Mouse (Mus musculus): ENCODE data around the gene Col18a1.

The Col18a1 gene

DNA sequence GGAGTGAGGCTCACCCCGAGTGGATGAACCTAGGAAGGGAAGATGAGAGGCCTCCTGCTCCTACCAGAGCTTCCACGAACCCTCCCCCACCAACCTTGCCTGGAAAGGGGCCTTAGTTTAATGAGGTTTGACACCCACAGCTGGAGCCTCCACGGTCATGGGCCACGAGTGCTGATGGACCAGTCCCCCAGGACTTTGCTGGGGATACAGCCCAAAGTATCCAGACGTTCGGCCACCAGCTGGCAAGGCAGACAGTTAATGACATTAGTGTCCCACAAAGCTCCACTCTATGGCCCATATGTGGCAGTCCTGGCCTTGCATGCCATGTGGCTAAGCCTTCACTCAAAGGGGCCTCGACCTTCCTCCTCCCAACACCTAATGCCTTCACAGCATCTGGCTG is 55.5 kb downstream of the Col18a1 start:
- no peak for DNase-seq (ENCODE audit: extremely low spot score)

DNA sequence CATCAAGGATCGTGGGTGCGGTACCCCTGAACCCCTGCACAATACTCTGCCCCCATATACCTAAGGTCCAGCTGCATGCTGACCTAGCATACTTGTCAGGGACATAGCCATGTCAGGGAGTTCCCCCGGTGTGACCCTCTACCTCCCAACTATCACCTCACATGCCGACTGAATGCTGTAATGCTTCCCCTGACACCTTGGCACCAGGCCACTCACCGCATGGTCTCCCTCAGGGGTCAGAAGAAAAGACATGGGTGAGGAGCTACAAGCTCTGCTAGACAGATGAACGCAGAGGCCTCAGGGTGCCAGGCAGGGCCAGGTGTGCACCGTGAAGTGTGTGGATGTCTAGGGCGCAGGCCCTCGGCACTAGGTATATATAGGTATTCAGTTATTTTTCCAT is 56.3 kb downstream of the Col18a1 start:
- no peak for DNase-seq (ENCODE audit: extremely low spot score)

DNA sequence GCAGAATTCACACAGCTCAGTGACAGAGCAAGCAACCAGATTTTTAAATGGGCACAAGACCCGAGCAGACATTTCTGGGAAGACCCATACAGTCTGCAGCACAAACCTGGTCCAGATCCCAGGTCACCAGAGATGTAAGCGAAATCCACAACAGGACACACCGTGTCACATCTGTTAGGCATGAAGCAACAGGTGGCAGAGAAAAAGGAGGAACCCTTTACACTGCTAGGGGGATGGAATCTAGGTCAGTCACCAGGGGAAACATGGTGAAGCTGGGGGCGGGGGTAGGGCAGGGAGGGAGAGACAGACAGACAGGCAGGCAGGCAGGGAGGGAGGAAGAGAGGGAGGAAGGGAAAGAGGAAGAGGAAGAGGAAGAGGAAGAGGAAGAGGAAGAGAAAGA is 58.2 kb downstream of the Col18a1 start:
- no peak for DNase-seq (ENCODE audit: extremely low spot score)

DNA sequence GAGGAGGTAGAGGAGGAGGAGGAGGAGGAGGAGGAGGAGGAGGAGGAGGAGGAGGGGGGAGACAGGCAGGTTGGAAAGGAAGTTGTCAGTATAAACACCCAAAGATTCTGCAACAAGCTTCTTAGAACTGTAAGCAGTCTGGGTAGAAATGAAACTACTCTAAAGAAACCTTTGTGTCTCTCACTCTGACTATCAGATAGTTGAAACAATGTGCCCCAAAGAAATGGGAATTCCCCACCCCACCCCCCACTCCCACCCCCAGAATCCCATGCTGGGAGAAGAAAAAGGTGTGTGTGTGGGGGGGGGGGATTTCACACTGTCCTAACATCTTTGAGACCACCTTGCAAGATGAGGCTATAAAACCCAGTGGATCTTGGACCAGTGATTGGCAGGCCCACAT is 62.0 kb downstream of the Col18a1 start:
- no peak for DNase-seq (ENCODE audit: extremely low spot score)

DNA sequence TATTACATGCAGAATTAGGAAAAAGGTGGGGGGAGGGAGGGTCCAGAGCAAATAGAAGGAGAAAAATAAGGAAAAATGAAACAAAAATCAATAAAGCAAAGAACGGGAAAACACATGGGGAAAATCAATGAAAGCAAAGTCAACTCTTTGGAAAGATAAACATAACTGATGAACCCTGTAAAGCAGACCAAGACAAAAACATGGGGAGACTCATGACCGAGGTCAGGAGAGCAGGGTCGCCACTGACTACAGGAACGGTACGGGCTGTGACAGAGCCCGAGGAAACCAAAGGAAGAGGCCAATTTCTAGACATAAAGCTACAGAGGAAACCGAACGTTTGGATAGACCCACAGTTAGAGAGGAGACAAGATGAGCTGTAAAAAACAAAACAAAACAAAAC is 62.7 kb downstream of the Col18a1 start:
- no peak for DNase-seq (ENCODE audit: extremely low spot score)

DNA sequence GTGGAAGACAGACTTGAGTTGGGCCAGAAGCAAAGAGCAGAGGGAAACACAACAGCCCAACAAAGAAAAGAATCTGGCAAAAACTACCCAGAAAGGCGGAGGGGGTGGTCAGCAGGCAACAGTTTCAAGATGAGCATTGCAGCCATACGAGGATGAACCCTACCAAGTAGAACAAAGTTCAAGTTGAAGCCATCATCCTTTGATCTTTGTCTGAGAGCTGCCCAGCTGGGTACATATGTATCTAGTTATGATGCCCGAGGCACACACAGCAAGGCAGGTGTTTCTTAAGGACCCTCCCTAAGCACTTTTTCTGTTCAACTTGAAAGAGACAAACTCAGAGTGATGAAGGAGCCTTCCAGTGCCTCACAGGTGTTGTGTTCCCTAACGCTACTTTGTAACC is 66.6 kb downstream of the Col18a1 start:
- no peak for DNase-seq (ENCODE audit: extremely low spot score)

DNA sequence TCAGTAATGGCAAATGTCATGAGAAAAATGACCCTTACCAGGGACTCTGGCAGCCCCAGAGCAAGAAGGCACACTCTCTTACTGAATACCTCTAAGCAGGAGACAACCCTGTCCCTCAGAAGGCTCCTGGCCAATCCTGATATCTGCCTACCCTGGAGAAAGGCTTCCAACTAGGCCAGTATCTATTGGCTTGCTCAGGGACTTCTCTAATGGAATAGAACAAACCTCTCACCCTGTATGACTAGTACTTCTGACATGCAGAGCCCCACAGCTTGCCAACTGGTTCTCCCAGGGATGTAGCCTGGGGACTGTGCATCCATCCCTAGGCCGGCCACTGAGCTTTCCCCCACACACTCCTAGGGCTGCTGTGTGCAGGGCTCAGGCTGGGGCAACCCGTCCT is 67.7 kb downstream of the Col18a1 start:
- DNase-seq (ENCODE audit: extremely low spot score), result no peak

DNA sequence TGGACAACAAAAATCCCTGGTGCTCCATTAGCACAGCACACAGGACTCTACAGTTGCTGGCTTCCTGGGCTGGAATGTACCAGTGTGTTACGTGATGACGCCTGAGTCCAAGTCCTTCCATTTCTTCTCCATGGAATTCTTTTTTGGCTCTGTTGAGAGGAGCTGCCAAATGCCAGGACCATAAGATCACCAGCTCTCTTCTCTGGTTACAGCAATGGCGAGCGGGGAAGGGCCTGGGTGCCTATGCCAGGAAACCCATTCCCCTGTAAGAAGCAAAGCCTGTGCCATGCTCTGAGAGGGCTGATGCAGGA is 68.5 kb downstream of the Col18a1 start:
- no peak for DNase-seq (ENCODE audit: extremely low spot score)

DNA sequence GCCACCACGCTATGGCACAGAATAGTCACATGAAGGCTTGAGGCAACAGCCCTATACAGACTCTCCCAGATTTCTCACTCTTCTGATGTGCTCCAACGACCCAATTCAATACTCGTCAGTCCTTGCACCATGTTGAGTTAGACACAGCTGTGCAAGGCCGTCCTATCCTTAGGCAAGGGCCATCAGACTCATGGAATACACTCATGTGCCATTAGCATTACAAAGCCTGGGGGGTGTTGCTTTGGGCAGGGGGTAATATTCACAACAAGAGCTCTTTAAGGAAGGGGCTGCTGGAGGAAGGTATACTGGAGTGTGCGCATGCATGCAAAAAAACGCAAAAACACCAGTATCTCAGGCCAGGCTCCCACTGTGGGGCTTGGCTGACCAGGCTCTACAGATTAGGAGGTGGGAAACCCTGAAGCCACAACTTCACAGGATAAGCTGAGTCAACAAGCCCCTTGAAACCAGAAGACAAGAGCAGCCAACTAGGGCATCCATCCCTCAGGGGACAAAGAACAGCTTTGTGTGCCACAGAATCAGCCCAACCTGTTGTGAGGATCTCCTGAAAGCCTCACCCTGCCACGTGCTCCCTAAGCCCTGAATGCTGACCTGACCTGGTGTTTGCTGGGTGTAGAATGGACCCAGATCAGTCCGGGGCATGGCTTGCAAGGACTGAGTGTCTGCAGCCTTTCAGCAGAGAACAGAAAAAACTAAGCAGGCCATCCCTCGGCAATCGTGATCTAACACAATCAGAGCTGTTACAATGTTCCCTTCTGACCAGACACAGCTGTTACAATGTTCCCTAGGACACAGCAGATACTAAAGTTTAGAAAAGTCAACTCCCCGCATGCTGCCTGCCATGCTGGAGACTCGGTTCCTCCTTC is 69.1 kb downstream of the Col18a1 start:
- no peak for DNase-seq (ENCODE audit: extremely low spot score)

DNA sequence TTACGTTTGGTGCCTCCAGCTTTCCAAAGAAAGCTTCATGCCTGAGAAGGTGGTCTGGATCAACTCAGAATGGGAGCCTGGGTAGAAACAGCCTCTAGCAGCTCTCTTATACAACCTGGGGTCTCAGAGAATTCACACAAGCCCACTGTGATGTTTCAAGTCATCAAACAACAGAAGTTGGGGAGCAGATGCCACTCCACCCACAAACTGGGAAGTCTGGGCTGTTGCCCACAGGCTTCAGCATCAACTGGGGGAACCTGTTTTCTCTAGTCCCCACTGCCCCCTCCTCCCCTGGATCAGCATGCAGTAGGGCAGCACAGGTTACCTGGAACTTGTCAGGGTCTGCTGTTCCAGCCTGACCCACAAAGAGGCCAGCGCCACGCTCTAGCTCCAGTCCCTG is 70.7 kb downstream of the Col18a1 start:
- no peak for DNase-seq (ENCODE audit: extremely low spot score)

DNA sequence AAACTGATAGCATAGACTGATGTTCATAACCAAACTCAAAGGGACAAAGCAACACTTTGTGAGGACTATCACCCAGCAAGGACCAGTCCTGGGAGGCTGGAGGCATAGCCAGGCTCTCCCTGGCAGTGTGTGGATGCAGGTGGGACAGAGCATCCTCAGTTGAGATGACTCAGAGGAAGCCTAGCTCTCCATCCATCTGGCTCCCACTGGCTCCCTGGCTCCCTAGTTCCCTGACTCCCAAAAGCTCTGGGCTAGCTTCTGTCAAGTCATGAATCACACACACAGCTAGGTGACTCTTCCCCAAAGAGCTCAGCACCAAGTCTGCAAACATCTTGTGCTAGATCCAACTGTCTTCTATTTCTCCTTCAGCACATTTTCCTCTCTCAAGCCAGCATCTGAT is 72.5 kb downstream of the Col18a1 start:
- DNase-seq (ENCODE audit: extremely low spot score), result no peak

DNA sequence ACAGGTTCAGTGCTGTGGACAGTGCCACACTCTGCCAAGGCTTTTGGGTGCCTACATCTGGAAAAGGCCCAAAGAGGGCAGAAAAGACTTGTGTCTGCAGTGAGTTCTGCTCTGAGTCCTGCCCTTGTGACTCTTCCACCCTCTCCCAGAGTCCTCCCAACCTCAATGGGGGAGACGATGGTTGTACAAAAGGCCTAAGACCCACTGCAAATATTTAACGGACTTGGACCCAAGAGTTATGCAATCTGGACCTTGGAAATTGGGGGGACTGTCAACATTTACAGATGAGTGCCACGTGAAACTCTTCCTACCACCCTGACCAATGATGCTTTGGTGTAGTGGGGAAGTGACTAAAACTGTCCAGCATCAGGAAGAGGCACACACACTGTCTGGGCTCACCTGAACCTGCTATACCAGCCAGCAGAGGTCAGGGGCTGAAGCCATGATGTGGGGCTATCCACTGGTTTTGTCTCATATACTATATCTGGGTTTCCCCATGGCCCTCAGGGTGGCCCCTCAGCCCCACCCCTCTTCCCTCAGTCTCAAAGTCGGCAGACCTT is 74.7 kb downstream of the Col18a1 start:
- DNase-seq (ENCODE audit: extremely low spot score), result no peak

DNA sequence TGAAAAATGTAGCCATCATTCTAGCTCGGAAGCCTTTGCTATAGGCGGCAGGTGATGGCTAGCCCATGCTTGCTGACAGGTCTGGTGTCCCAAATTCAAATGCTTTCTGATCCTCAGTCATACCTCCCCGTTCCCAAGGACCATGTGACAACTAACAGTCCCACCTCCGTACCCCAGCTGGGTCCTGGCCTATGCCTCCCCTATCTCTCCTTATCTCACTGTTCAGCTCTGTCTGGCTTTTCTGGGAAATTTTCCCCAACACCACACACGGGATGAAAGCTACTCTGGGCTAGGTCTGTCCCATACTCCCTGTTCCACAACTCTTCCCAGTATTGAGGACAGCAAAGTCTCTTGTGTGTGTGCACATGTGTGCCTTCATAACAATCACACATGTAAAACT is 76.3 kb downstream of the Col18a1 start:
- no peak for DNase-seq (ENCODE audit: extremely low spot score)

DNA sequence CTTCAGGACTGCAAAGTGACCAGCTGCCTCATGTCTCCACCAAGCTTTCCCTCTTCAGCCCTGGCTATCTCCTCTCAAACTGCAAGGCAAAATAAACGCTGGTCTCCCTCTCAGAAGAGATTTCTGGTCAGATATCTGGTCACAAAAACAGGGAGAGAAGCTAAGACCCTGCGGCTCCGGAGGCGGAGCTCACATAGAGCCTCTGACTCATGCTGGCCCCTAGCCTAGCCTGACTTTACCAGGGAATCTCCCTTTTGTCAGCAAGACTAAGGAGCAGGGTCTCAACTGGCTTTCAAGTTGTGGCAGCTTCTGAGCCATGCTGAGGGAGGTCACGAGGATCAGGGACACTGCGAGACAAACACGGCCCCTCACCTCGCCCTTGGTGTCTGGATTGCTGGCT is 77.0 kb downstream of the Col18a1 start:
- DNase-seq (ENCODE audit: extremely low spot score), result no peak

DNA sequence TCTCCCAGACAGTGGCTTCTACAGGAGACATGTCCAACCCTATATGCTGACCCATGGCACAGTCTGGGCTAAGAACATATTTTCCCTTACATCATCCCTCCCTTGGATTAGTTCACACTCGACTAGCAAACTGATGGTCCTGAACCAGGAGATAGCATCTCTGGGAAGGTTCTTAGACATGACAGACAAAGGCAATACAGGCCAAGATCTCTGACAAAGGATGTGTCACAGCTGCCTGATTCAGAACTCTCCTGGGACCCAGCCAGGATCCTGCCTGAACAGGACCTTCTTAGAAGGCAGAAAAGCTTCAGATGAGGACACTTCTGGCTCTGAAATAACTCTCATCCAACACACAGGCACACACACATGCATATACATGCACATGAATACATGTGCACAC is 81.8 kb downstream of the Col18a1 start:
- no peak for DNase-seq (ENCODE audit: extremely low spot score)

DNA sequence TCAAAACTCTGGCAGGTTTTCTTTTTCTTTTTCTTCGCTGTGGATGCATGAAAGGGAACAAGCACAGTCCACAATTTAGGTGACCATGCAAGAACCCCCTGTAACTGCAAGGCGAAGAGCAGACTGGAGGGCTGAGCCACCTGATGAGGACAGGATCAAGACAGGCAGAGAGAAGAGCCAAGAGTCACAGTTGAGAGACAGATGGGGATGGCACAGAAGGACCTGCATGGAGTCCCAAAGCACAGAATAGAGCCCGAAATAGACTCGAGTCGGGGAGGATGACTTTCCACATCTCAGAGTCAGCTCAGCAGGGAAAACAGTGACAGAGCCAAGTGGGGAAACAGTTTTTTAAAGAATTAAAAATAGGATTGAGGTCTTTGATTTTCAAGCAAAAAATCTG is 83.4 kb downstream of the Col18a1 start:
- no peak for DNase-seq (ENCODE audit: extremely low spot score)

DNA sequence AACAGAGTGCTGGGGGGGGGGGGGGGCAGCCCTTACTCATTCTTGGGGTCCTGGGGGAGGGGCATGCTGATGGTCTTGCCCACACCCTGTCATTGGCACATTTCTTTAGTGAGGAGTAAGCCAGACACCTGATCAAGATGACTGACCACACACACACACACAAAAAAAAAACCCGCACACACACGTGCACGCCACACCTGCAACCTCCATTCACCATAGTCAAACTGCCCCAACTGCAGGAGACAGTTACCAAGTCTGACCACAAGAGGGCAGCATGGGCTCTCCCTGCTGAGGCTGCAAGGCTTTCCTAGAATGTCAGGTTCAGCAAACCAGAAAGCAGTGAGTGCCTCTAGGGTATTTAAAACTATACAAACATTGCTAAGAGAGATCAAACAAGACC is 83.9 kb downstream of the Col18a1 start:
- DNase-seq (ENCODE audit: extremely low spot score), result peak; percentile 83

DNA sequence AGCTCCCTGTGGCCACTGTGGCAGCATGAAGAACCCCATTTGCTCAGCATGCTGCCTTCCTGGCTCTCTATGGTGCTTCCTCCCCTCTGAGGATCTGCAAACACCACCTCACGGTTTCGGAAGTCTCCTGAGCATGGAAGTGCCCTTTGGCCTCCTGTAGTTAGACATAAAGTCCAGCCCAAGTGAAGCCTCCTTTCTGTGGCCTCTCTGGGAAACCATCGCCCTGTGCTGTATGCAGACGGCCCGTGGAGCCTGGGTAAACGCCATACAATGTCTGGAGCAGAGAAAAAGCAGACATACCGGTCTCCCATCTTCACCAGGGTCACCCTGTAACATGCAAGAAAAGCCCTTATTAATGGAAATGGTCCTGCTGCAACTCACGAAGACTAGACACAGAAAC is 87.4 kb downstream of the Col18a1 start:
- no peak for DNase-seq (ENCODE audit: extremely low spot score)

DNA sequence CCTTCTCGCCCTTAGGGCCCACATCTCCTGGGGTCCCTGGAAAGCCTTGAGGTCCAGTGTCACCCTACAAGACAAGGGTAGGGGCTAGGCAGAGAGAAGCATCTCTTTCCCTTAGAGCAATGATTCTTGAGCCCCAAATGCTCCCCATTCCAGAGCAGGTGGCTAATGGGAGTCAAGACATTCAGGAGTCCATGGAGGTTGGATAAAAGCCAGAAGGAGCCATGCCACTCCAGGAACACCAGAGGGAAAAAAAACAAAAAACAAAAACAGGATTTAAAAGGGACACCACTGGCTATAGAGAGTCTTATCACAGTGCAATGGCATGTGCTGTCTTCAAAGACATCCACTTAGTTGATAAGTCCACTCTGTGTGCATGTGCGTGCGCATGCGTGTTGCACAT is 87.9 kb downstream of the Col18a1 start:
- DNase-seq (ENCODE audit: extremely low spot score), result no peak

DNA sequence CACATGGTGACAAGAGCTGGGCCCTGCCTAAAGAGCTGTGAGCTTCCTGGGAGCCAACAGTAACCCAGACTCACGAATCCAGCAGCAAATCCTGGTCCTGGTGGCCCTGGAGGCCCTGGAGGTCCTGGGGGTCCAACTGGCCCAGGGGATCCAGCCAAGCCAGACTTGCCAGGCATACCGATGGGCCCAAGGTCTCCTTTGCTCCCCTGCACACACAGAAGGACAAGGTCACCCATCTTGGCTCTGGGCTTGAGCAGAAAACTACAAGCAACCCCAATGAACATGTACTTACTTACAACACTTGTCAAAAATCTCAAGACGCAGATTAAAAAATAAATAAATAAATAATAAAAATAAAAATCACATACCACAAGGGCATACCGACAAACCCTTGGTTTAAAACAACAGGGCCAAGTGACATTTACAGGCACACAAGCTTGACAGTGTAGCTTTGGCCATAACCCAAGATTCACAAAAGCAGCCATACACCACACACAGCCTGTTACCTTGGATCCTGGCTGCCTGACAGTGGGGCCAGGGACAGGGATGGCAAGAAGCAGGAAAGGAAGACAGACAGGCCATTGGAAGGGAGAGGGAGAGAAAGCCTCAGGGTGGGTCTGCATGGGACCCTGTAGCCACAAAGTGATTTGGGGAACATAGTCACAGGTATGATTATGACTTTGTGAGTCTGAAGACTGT is 91.9 kb downstream of the Col18a1 start:
- no peak for DNase-seq (ENCODE audit: extremely low spot score)

DNA sequence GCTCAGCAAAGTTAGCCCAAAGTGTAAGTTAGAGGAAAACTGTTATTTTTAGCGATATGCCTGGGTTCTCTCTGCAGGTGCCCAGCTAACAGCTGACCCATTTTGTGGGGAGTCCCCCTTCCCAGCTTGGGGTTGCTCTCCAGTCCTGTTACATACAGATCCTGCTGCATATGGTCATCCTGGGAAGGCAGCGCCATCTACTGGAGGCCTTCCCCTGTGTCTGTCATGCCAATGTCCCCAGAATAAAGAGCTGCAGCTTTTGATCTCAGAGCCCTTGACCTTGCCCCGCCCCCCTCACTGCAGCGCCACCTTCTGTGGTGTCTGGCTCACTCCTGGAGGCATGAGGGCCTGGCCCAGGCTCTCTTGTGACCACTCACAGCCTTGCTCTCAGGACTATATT is 96.3 kb downstream of the Col18a1 start:
- peak; percentile 54 for DNase-seq (ENCODE audit: extremely low spot score)

DNA sequence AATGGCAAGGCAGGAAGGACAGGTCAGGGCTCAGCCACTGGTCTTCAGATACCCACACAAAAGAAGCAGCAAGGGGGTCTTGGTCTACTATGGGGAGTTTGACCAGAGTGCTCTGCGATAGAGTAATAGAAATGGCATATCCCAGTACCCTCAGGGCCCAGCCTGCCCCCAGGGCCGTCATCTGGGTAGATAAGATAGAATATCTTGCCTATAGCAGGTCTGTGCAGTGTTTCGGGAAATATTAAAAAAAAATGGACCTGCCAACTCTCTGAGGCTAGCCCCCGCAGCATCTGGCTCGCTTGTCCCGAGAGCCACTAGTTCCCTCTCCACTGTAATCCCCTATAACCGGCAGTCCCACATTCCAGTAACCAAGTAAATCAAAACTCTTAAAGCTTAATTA is 97.9 kb downstream of the Col18a1 start:
- DNase-seq (ENCODE audit: extremely low spot score), result no peak

DNA sequence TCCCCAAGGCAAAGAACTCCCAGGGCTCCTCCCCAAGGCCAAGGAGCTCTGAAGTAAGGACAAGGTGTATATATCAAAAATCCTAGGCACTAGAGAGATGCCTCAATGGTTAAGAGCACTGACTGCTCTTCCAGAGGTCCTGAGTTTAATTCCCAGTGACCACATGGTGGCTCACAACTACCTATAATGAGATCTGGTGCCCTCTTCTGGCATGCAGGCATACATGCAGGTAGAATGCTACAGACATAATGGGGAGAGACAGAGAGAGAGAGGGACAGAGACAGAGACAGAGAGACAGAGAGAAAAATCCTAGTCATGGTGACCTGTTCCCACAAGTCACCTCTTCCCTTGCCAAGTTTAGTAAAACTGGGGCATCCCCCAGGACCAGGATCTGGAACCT is 101.7 kb downstream of the Col18a1 start:
- no peak for DNase-seq (ENCODE audit: extremely low spot score)

Data from embryo, embryonic 9.5 days (tissue).